8 mouse cellular contexts compared by ENCODE assay signal in genomic region chr10:21600931-21601330, GRCm38 (mm10). TPM values are rescaled to one million over a fixed set of nuclear protein-coding genes. Genes with fewer than 3 reads are reported as not detected.
DNase-seq lines count a peak whose midpoint lies in the region; ATAC-seq and TF ChIP-seq lines count a peak whose summit lies in the region.
"Had no signal": no experiment of that assay in that cellular context is flagged by ENCODE, and none has a peak within 500 bp of the region (broad histone marks: within the 10 kb centered on the region; RNA-seq: fewer than 3 reads in every experiment).

No protein-coding gene starts in this region.

- no peak overlapping the region for H3K27ac ChIP-seq in embryonic facial prominence, embryonic 10.5 days (replicated peaks)
- H3K27ac ChIP-seq in lung, embryonic 14.5 days (ENCODE audit: low read depth): no peak overlapping the region

- no peak overlapping the region for H3K4me3 ChIP-seq in embryonic facial prominence, embryonic 10.5 days
- no peak overlapping the region for H3K4me3 ChIP-seq in lung, embryonic 14.5 days (ENCODE audit: low read depth, low read length)

- ATAC-seq in lung, embryonic 14.5 days (ENCODE audit: insufficient read depth): no peak

- peak; percentile 33 for DNase-seq in 3134 (ENCODE audit: extremely low read depth, insufficient read length, low spot score)
- DNase-seq in A20 (ENCODE audit: low read depth, low spot score): peak; percentile 37
- peak; percentile 68 for DNase-seq in adrenal gland, postnatal 25 days
- peak; percentile 75 for DNase-seq in embryonic facial prominence, embryonic 10.5 days (ENCODE audit: low spot score)
- peak; percentile 89 for DNase-seq in kidney, adult 9 months
- DNase-seq in lung, embryonic 14.5 days: peak; percentile 74
- DNase-seq in skeletal muscle tissue, adult 2 months (ENCODE audit: low read depth, low spot score): peak; percentile 58

- peaks cover 26% of the 10 kb centered on the region for H3K4me1 ChIP-seq in embryonic facial prominence, embryonic 10.5 days
- peaks cover 6% of the 10 kb centered on the region; the same call in 1 of the 2 replicates for H3K4me1 ChIP-seq in lung, embryonic 14.5 days (ENCODE audit: insufficient read depth)

- H3K27me3 ChIP-seq in embryonic facial prominence, embryonic 10.5 days (replicated peaks; ENCODE audit: low read depth, poor library complexity, severe bottlenecking): no peaks in the 10 kb centered on the region
- H3K27me3 ChIP-seq in lung, embryonic 14.5 days (ENCODE audit: insufficient read depth, low read length): no peaks in the 10 kb centered on the region

- no peak overlapping the region for H3K4me2 ChIP-seq in lung, embryonic 14.5 days

- H3K9ac ChIP-seq in lung, embryonic 14.5 days: no peak overlapping the region

- no peaks in the 10 kb centered on the region for H3K9me3 ChIP-seq in embryonic facial prominence, embryonic 10.5 days
- H3K9me3 ChIP-seq in lung, embryonic 14.5 days (ENCODE audit: low read depth, low read length): no peaks in the 10 kb centered on the region

- no peaks in the 10 kb centered on the region for H3K36me3 ChIP-seq in embryonic facial prominence, embryonic 10.5 days (replicated peaks)
- H3K36me3 ChIP-seq in lung, embryonic 14.5 days (ENCODE audit: insufficient read depth): no peaks in the 10 kb centered on the region

- peak; percentile 87 for TF ChIP-seq CTCF in lung, embryonic 14.5 days (IDR thresholded peaks at IDR 0.05; ENCODE audit: low read depth)

- WGBS in embryonic facial prominence, embryonic 10.5 days: 48% methylated on average over 5 of the region's 5 CpGs
- WGBS in lung, embryonic 14.5 days: 50% methylated on average over 5 of the region's 5 CpGs

RNA-seq across cellular contexts. Expression of gene 1700020N01Rik, which starts 8.0 kb away (rescaled TPM):
- 0.39 TPM in 1 of 2 replicates, not detected in the other for total RNA-seq in adrenal gland, postnatal 25 days (2021)
- polyA plus RNA-seq in embryonic facial prominence, embryonic 10.5 days (2016; fragmentation: Nextera tagmentation; extraction: Ambion mirVana): not detected in 2 replicates
- not detected in 2 replicates for polyA plus RNA-seq in lung, embryonic 14.5 days (2014; fragmentation: Nextera tagmentation; extraction: Ambion mirVana)
- polyA plus RNA-seq: large intestine, adult 2 months had no signal

Comparison
In these comparisons a context has a peak if more than half of its experiments do, and no peak if none do; other contexts are left out.
1. DNase-seq: peak in every context shown above with its lines; median percentile 89 in kidney, adult 9 months; 75 in embryonic facial prominence, embryonic 10.5 days; 74 in lung, embryonic 14.5 days; 68 in adrenal gland, postnatal 25 days; 58 in skeletal muscle tissue, adult 2 months; 37 in A20; 33 in 3134.